Mouse (Mus musculus) CD8-positive naive resting alpha-beta T cell, adult 57 days (primary cell): Measurements from ENCODE around the gene Gm5127. TPM values are rescaled to one million over a fixed set of nuclear protein-coding genes. Genes with fewer than 3 reads are reported as not detected.

ENCODE experiments used
- total RNA-seq: library from RNA; stranded (reverse); gene quantifications from one replicate; pipeline ENCODE4 v1.2.4, GENCODE M21; 2023

The Gm5127 gene
- total RNA-seq = not detected

DNA sequence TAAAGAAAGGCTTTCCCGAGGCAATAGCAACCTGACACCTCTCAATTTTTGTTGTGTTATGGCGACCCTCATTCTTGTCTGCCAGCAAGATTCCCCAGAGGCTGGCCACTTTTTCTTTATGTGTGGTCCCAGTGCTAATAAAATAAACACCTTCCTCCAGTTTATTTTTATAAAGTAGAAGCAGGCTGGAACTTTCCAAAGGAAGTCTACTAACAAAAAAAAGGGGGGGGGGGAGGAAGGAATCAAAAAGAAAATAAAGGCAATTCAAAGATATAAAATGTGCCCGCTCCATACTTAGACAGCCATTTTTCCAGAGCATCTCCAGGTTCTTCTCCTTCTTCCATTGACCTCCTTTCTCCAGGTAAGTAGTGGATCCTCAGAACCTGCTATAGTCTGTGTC, at the start of gene Gm5127:
TSS of gene Gm5127 (plus strand) at position 301 of the 400 bp plus-strand sequence.

DNA sequence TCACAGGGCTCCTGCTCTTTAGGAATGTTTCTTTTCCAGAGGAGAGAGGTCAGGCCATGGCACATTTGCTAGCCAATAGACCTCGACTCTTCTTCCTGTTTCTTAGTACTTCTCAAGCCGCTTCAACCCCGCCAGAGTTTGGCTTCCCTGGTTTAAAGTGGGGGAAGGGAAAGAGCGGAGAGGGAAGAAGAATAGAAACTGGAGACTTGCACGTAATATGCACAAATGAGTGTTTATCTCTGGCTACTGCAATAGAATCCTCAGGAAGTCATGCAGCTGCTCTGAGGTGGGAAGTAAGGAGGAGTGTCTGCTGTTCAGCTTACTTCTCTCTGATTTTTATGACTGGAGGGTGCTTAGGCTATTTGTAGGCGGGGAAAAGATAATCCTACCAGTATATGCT, 20.4 kb downstream of the Gm5127 start, which contains the start of gene Cysltr1:
TSS of gene Cysltr1 (minus strand) at position 294 of the 400 bp plus-strand sequence.

Other genes with a start within 250 kb of the Gm5127 start
- gene Fndc3c1, start 97.8 kb upstream of the Gm5127 start, total RNA-seq = not detected
- not detected for gene Cysltr1, start 20.5 kb downstream of the Gm5127 start, total RNA-seq